Mouse (Mus musculus) gastrocnemius, adult 18-20 months (tissue): ENCODE results near the gene March1. TPM values are rescaled to one million over a fixed set of nuclear protein-coding genes. Genes with fewer than 3 reads are reported as not detected.

Experiments
- DNase-seq: peaks from one replicate; pipeline ENCODE4 v3.0.0; 2021; ENCODE audit warnings: low spot score
- long read RNA-seq, 2 experiments: library from polyadenylated mRNA; stranded (forward); transcript quantifications; one replicate each; pipeline ENCODE4 v2.0.0; 2021
- total RNA-seq, 2 experiments: library from RNA; stranded (reverse); gene quantifications; 2 replicates each; pipeline ENCODE4 v1.2.3; 2021

The March1 gene
- total RNA-seq, result under 1 TPM; 0.33 to 0.41 TPM
- long read RNA-seq, experiment 1, partial matches to known transcripts, result 0 of 2 reads
- long read RNA-seq, experiment 1, other reads (novel, unspliced or antisense), result 0 of 2 reads
- long read RNA-seq, experiment 2, result 0 reads

DNA sequence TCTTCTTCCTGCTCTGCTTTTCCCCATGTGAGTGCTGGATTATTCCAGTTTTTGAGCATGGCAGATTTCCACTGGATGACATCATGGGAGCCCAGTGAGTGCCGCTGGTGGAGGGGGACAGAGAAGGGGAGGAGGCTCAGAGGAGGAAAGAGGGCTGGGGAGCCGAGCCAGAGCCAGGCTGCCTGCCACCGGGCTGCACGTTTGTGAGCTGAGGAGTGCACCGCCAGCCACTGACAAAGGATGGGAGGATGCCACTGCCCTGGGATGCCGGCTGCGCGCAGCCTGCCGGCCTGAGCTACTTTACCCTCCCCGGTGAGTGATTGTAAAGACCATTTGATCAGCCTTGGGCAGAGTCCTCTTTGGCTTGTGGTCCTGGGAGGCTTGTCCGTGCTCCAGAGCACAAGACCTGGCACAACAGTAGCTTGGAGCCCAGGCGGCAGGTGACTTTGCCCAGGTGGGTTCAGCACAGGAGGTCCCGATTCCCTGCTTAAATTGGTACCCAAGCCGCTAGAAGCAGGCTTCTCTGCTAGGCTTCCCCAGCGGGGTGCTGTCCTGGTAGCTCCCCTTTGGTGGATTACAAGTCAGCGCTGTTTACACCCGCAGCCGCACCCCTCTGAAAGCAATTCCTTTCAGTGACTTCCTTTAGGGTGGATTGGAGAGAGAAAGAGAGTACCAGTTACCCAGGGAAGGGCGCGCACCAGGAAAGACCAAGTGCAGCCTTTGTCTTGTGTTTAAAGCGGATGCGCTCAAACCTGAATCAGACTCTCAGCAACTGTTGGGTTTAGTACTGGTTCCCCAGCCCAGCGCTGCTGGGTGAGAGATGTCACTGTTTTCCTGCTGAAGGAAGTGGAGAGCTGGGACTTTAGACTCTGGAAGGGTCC lies at the start of gene March1:
Gene March1, plus strand, starts transcription at position 30 of the 881 bp plus-strand sequence.
- no peak for DNase-seq

DNA sequence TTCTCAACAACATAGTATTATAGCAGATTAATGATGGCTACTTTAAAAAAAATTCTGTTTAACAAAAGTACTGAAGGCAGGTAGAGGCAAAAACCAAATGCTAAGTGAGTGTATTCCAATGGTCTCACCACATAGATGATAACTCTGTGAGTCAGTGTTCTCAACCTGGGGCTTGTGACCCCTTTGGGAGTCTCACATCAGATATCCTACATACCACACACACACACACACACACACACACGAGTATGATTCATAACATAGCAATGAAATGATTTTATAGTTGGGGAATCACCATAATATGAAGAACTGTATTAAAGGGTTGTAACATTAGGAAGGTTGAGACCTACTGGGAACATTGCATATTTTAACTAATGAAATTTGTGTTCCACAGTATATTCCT lies 30.8 kb upstream of the March1 start:
- no peak for DNase-seq

DNA sequence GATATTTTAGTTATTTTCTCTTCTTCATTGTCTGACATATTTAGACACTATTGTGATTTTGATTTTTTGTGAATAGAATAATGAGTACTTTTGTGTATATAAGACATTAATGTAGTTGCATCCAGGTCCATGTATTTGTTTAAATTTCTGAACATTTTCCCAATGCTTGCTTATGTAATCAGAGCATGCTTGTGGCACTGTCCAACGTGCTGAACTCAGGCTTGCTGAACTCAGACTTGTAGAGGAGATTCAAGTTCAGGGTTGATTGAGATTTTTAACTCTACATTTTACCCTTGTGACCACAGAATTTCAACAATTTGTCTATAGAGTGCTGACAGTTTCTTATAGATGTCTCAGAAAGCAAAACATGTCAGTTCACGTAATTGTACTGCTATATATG lies 14.5 kb upstream of the March1 start:
- no peak for DNase-seq

DNA sequence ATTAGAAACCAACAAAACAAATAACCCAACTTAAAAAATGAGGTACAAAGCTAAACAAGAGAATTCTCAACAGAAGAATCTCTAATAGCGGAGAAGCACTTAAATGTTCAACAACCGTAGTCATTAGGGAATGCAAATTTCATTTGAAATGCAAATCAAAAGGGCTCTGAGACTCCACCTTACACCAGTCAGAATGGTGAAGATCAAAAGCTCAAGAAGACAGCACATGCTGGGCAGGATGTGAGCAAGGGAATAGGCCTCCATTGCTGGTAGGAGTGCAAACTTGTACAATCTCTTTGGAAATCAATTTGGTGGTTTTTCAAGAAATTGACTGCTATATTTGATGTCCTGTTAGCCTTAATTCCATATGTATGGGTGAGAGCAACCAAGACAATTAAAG lies 8.2 kb upstream of the March1 start:
- DNase-seq, result no peak

DNA sequence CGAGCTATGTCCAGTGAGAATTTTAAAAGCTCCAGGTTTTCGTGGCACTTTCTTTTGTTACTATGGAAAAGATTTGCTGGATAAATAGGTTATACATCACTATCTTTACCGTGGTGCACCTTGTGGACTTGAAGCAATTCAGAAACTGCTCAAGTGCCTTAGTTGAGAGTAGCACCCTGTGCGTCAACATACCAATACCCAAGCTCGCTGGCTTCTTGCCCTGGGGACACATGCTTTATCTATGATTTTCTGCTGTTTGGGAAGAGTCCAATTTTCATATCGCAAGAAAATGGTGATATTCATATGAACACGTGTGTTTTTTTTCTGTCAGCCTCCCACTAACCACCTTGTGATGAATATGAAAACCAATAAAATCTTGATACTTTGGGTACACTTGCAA lies 1.3 kb downstream of the March1 start:
- no peak for DNase-seq

DNA sequence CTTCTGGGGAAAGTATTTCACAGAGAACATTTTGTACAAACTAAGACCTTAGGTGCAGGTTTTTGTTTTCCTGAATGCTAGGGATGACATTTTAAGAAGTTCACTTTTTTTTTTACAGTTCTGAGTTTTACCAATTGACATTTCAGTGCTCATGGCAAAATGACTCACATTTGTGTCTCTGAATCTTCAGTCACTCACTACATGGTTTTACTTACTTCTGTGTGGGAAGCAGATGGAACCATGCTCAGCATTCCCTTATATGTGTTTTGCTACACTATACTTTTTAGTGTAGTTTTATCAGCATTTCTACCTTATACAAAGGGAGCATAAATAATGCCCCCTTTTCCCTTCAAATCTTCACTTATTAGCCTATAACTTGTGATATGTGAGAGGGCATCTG lies 27.2 kb downstream of the March1 start:
- DNase-seq, result no peak

DNA sequence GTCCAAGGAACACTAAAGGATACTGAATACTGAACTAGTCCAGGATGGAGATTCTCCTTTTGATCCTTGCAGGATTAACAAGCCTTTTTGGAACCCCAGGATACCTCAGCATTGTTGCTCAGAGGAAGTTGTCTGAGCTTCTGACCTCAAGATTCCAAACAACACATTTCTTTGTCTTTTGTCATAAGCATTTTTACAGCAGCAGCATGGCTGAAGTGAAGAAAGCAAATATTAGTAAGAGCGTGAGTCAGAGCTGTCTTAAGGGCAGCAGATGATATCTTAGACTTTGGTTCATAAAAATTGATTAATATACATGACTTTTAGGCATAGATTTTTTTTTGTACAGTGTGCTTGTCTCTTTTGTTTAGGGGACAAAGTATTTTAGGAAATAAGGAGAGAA lies 27.8 kb downstream of the March1 start:
- DNase-seq, result no peak

DNA sequence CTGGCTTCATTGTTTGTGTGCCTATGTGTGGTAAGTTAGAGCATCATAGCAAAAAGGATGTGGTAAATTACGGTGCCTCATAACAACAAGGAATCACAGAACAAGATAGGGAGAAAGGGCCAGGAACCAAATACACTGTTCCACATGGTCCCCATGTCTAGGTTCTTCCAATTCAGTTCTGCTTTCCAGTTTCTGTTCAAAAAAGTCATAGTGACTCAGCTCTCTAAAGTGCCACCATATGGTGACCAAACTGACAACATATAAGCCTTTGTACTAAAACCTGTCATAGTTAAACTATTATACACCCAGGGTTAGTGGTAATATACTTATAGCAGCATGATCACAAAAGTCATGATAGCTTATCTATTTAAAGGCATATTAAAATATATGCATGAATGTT lies 28.2 kb downstream of the March1 start:
- DNase-seq, result no peak

DNA sequence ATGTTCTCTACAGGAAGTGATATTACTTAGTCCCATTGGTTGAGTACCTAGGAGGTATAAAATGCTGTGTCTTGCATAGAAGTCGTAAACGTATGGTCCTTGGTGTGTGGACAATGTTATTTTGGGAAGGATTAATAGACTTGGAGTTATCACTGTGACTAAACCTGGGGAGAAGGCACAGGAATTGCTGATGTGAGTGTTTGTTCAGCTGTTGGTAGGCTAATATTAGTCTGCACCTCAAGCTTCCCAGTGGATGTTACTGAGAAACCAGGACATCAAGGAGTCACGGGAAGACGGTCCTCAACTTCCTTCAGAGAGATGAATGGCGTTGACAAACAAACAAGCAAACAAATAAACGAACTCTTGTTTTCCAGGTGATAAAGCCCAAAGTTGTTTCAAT lies 38.2 kb downstream of the March1 start:
- DNase-seq, result no peak

DNA sequence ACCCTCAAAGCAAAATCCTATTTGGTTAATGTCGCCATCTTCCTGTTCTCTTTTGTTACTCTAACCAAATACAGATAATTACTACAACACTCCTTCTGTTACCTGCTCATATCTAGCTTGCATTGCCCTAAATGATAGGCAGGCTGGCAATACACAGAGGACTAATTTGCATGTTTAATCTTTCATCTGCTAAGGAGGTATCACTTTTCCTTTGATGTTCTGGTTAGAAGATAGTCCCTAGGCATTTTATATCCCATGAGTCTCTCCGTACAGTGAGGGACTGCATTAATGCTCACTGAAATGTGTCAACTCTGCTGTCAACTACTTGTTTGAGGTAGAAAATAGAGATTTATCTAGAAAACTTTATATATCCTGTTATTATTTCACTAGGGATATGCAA lies 44.2 kb downstream of the March1 start:
- no peak for DNase-seq

DNA sequence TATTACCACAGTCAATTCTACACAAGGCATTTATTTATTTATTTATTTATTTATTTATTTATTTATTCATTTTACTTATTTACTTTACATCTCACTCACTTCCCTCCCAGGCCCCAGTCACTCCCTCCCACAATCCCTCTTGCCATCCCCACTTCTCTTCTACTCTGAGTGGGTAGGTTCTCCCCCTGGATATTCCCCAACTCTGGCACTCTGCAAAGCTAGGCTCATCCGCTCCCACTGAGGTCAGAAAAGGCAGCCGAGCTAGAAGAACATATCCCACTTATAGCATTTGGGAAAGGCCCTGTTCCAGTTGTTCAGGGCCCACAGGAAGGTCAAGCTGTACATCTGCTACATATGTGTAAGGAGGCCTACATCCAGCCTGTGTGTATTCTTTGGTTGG lies 48.1 kb downstream of the March1 start:
- DNase-seq, result no peak

DNA sequence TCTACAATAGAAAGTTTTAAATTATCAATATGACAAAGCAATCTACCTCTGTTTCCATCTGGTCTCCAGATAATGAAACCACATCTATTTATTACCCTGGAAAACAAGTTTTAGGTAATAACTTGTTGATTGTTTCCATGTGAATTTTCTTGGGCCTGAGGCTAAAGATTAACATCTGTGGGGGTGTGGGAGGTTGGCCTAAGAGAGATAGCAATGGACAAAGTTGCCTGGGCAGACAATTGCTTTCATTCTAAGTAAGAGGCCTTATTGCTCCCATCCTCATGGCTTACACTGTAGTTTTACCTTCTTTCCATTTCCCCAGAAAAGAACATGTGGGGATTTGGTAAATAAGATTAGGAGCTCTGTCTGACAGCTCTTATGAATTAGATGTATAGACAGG lies 125.4 kb downstream of the March1 start:
- DNase-seq, result no peak

DNA sequence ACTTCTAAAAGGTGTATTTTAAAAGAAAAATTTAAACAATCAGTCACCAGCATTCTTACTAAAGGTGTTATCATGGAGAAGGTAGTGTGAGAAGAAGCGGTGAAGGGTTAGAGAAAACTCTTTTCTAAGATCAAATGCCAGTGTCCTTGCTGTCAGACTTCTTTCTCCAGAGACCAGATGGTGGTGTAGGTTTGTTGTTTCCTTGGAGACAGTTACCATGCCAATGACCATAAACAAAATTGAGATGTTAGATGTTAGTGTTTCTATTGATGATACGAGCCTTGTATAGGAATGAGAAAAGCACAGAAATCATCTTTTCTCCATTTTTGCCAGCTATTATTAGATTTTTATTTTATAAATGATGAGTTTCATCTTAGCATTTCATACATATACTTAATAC lies 158.1 kb downstream of the March1 start:
- DNase-seq, result no peak

DNA sequence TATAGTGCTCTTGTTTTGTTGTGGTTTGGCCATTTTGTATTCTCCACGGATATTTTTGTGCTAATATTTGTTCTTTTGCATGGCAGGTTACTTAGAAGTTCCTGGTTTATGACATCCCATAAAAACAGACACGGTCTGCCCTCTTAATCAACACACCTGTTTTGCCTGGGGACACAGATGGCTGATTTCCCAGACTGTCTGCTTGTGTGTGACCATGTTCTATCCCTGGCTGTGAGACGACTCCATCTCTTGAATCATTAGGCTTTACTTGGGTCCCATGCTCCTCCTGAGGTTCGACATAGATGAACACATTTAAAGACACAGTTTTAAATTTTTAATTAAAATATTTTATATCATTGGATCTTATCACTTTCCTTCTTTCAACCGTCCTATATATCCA lies 163.5 kb downstream of the March1 start:
- no peak for DNase-seq

DNA sequence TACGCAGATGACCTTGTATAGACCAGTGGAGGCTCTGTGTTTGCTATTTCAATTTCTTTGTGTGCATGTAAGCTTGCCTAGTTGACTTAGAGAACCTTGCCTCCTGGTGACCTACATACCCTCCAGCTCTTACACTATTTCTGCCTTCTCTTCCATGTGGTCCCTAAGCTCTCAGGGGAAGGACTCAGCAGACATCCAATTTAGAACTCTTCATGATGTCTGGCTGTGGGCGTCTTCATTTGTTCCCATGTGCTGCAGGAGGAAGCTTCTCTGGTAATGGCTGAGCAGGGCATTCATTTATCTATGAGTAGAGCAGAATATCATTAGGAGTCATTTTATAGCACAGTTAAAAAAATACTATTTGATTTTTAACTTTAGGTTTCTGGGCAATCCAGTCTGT lies 195.3 kb downstream of the March1 start:
- DNase-seq, result no peak

DNA sequence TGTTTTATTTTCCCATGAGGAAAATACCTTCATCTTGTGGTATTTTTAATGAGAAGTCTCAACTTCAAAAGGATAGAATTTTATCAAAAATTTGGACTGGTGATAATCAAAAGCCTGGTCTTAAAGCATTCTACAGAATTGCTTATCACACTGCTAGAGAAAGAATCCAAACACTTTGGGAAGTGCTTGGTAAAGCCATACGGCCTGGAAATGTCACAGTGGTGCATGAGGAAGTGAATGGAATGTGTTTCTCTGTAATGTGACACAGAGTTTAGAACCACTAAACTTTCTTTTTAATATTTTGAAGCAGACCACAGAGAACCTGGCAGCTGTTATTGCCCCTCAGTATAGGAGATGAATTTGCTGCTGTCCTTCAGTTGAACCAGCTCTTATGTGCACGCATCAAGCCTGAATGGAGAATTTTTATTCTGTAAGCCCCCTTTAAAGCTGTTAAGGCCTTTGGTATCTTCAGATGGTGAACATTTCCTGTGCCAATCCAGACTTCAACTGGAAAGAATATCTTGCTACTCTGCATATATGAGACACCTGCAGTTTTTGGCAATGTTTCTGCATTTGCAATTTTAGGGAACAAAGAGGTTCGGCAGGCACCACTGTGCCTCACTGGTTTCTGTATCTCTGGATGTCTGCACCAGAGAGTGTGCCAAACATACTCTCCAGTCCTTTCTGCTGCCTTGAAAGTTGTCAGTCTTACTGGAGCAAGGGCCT lies 304.8 kb downstream of the March1 start:
- DNase-seq, result no peak

DNA sequence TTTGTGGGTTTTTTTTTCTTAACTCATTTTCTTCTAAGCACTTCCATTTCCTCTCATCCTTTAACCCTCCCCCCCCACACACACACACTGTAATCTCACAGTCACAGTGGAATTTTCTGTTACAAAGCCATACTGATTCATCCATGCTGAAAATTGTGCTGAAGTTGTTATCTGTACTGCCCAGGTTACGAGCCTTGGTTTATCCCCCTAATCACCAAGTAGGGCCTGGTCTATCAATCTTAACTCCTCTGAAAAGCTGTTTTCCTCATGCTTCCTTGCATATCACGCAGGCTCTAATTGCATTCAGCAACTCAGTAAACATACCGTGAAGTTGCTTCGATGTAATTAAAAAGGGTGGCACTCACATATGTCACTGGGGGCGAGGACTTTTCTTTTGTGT lies 339.2 kb downstream of the March1 start:
- no peak for DNase-seq

DNA sequence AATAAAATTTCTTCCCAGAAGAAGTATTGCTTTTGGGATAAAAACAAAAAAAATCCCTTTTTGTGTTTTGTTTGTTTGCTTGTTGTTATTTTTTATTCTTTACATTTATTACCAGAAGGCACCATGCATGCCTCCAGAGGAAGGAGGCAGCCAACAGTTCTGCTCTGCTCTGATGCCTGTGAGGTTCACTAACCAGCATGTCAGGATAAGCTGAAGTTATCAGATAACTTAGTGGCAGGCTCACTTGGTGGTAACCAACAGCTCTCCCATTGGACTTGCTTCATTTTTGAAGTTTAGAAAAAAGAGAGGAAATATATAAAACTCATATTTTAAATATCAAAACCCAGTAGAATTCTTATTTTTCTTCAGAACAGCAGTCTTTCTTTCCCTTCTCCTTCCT lies 339.8 kb downstream of the March1 start:
- no peak for DNase-seq

DNA sequence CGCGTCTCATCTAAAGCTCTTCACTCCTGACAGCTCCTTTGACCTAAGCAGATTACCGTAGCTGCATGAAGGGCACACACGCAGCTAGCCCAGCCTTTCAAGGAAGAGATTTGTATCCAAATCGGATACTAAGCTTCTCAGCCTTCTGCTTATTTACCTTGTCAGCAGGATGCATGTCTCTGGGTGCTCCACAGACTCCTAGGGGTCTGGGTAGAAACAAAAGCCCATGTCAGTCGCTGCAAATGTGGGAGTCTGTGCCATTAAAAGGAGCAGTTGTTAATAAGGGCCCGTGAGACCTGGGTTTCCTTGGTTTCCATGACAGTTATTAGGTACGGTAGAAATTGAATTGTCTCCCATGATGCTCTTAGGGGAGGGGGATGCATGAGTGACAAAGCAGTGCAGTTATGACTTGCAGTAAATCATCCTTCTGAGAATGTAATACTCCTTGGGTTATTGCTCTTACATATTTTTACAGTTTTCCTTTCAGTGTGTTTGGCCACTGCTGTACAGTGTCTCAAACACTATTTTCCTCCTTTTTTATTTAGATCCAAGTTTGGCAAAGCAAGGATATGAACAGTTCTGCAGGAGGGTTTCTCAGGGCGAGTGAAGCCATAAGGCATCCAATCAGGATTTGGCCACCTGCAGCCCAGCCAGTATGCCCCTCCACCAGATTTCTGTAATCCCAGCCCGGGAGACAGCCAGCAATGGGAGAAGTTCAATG lies 349.0 kb downstream of the March1 start:
- no peak for DNase-seq

DNA sequence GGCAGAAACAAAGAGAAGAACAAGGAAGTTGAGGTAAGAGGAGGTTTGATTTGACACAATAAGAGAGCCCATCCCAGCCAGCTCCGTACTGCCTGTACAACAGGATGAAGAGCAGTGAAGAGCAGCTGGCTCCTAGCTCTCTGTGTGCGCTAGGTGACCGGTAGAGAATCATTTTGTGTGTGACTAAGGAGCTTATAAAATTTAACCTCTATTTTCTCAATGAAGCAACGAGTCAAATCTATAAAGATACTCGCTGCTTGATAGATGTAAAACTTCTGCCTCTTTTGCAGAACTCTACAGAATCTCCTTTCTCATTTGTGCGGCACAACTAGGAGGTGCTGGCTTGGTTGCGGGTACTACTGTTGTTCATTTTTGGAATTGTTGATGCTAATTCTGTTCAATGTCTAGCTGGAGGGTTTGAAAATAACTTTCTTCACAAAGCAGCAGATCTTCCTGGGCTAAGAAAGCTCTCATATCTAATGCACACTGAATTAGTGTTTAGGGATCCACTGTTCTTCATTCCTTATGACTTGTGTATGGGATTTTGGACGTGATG lies 349.6 kb downstream of the March1 start:
- DNase-seq, result no peak

DNA sequence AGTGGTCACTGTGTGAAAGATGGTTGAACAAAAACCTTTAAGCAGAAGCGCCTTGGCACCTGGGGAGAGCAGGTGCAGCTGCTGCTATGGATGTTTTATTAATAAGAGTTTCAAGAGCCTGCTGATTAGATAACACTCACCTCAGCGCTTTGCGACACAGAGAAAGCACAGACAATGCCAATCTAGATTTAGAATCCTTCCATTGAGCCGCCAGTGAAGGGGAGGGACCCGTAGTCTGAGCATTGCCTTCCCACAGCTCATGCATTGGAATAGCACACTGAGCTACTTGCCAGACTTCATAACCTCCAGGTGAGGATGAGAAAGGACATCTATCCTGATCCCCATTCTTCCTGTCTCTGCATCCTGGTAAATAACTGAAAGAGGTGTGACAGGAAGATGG lies 359.2 kb downstream of the March1 start:
- DNase-seq, result no peak

DNA sequence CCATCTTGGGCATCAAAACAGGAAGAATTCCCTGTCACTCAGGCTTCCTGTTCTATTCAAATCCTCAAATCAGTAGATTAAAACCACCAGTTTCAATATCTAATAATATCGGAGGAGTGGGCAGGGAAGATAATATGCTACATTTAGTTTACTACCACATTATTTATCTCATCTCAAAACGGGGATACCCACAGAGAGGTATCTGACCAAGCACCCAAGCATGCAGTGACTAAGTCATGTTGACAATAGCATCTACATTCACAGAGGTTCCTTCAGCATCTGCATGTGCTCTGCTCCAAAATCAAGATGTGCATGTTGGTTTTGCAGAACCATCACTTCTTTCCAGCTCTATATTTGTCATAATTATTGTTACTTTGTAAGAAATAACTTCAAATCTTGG lies 364.3 kb downstream of the March1 start:
- DNase-seq, result no peak
